Mouse (Mus musculus) neural tube, embryonic 13.5 days (tissue): ENCODE data around the gene Ccdc134. TPM values are rescaled to one million over a fixed set of nuclear protein-coding genes. Genes with fewer than 3 reads are reported as not detected.
"Not testable (repeated sequence)": the region's sequence is repeated elsewhere in the genome, so short reads cannot be mapped to it uniquely, and the experiment has no call there.

Experiments used
- ATAC-seq: fragments of 200-750 bp; cut with Nextera tagmentation; 2 replicates; pipeline ENCODE4 v1.8.0; 2017; ENCODE audit warnings: low read depth, mild to moderate bottlenecking, moderate TSS enrichment, moderate library complexity
- H3K27ac ChIP-seq: fragments of 300-500 bp; sonication (generic); replicated peaks from 2 replicates; pipeline ENCODE4 v1.5.1; 2015; ENCODE audit warnings: moderate library complexity, mild to moderate bottlenecking, inconsistent platforms
- H3K27me3 ChIP-seq: fragments of 300-500 bp; sonication (generic); 2 replicates; pipeline ENCODE4 v1.6.1; 2015; ENCODE audit warnings: mild to moderate bottlenecking, inconsistent platforms
- H3K36me3 ChIP-seq: fragments of 300-500 bp; sonication (generic); 2 replicates; pipeline ENCODE4 v1.6.1; 2015; ENCODE audit warnings: mild to moderate bottlenecking, inconsistent platforms
- H3K4me1 ChIP-seq: fragments of 300-500 bp; sonication (generic); replicated peaks from 2 replicates; pipeline ENCODE4 v1.6.1; 2015; ENCODE audit warnings: inconsistent platforms
- H3K4me2 ChIP-seq: fragments of 300-500 bp; sonication (generic); 2 replicates; pipeline ENCODE4 v1.6.1; 2015; ENCODE audit warnings: inconsistent platforms, mild to moderate bottlenecking, moderate library complexity
- H3K4me3 ChIP-seq: fragments of 300-500 bp; sonication (generic); 2 replicates; pipeline ENCODE4 v1.5.1; 2015; ENCODE audit warnings: mild to moderate bottlenecking, inconsistent platforms
- H3K9ac ChIP-seq: fragments of 300-500 bp; sonication (generic); 2 replicates; pipeline ENCODE4 v1.6.1; 2015; ENCODE audit warnings: moderate library complexity, mild to moderate bottlenecking, inconsistent platforms
- H3K9me3 ChIP-seq: fragments of 300-500 bp; sonication (generic); 2 replicates; pipeline ENCODE4 v1.6.1; 2016; ENCODE audit warnings: inconsistent platforms
- WGBS: fragments of 180-500 bp; shearing (Covaris S2); methylation state at CpG from one replicate; pipeline ENCODE4 v1.1.7; 2015; 5-methylcytosine and 5-hydroxymethylcytosine counted together
- polyA plus RNA-seq: library from polyadenylated mRNA; unstranded; fragments of >200 nt; fragmentation: Nextera tagmentation; extraction: Ambion mirVana; gene quantifications from 2 replicates; pipeline ENCODE4 v1.2.1, GENCODE M21; 2015

Gene Ccdc134
- polyA plus RNA-seq, result 13.0 and 14.7 TPM in 2 replicates

DNA sequence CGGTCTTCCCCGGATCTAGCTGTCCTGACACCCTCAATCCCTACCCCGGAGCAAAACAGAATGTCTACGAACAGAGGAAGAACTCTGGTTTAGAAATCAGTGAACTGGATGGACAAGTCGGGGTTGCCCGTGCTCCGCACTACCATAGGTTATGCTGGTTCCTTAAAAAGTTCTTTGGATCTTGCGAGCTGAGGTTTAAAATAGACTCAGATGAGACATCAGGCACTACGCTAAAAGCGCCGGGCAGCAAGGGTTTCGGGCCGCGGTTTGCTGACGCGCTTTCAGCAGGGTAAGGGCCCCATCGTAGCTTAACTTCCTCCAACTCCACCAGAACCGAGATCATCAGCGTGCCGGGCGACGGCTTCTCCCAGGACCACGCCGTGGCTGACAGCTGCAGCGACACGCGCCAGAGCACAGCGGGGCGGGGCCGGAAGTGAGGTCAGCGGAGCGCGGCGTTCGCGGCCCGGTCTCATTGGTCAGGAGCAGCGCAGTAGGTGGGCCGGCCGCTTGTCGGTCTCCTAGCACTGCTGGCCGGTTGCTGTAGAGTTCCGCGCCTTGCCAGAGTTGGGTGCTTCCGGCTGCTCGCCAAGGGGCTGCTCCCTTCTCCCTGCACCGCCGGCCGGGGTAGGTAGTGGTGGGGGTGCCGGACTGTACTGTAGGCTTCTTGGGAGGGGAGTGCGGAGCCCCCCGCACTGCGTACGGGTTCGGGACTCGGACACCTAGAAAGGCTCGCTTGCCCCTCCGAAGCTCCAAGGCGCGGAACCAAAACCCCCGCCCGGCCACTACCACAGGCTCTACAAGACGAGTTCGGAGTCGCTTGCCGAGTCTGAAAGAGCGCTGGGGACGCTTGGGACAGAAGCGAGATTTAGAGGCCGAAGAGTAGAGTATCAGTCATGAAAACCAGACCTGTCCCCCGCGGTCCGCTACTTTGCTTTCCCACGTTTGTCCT lies at the start of gene Ccdc134:
TSS of gene Ccdc134 (plus strand) at position 497 of the 949 bp plus-strand sequence.
- peaks cover 17% of the 10 kb centered on the region for H3K4me1 ChIP-seq
- H3K27me3 ChIP-seq, result no peaks in the 10 kb centered on the region
- WGBS, result under 1% methylated on average over 74 of the region's 74 CpGs
- H3K4me2 ChIP-seq, result peak within 1 kb of the TSS; percentile 86
- peaks cover 8% of the 10 kb centered on the region; the same call in 1 of the 2 replicates for H3K36me3 ChIP-seq
- H3K4me3 ChIP-seq, result peak within 1 kb of the TSS; percentile 68
- peak; percentile 99 for ATAC-seq
- H3K9ac ChIP-seq, result peak within 1 kb of the TSS; percentile 78
- H3K27ac ChIP-seq, result peak within 1 kb of the TSS; percentile 80
- no peaks in the 10 kb centered on the region for H3K9me3 ChIP-seq

- no peak for ATAC-seq
- Histone ChIP-seq H3K4me3 (no peak overlapping the region), H3K4me2 (no peak overlapping the region), H3K27me3 (no peaks in the 10 kb centered on the region), H3K4me1 (no peaks in the 10 kb centered on the region), H3K36me3 (no peaks in the 10 kb centered on the region), H3K9me3 (no peaks in the 10 kb centered on the region), H3K9ac (no peak overlapping the region), H3K27ac (no peak overlapping the region)
- 64% methylated on average over 10 of the region's 10 CpGs for WGBS
These were observed 47.8 kb upstream of the Ccdc134 start for GRCm38 (mm10) chr15:82079883-82080282.

- Histone ChIP-seq H3K4me1 (no peaks in the 10 kb centered on the region), H3K9ac (no peak overlapping the region), H3K27ac (no peak overlapping the region), H3K4me3 (no peak overlapping the region), H3K9me3 (no peaks in the 10 kb centered on the region), H3K4me2 (no peak overlapping the region), H3K36me3 (no peaks in the 10 kb centered on the region), H3K27me3 (no peaks in the 10 kb centered on the region)
- no peak for ATAC-seq
- WGBS, result 28% methylated on average over 7 of the region's 7 CpGs
These were observed 46.6 kb upstream of the Ccdc134 start for GRCm38 (mm10) chr15:82081161-82081560.

DNA sequence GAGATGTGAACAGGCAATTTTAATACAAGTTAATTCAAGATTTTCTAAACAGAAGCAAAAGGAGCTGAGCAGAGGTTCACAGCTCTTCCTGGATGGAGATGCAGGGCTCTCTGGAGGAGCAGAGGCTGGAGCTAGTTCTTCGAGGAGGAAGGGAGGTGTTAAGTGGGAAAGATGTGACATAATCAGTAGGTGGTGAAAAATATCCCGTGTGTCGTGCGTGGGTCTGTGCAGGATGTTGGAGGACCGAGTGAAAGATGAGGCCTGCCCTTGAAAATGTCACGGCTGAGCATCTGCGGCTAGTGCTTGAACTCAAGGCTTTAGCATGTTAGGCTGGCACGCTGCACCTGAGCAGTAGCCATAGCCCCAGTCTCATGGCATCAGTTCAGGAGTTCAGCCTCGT lies 42.1 kb upstream of the Ccdc134 start:
- no peak overlapping the region for H3K9ac ChIP-seq
- WGBS, result 86% methylated on average over 9 of the region's 9 CpGs
- H3K4me3 ChIP-seq, result no peak overlapping the region
- no peak for ATAC-seq
- H3K27me3 ChIP-seq, result no peaks in the 10 kb centered on the region
- H3K9me3 ChIP-seq, result no peaks in the 10 kb centered on the region
- H3K36me3 ChIP-seq, result no peaks in the 10 kb centered on the region
- no peak overlapping the region for H3K4me2 ChIP-seq
- H3K27ac ChIP-seq, result no peak overlapping the region
- H3K4me1 ChIP-seq, result no peaks in the 10 kb centered on the region

- no peak overlapping the region for H3K27ac ChIP-seq
These were observed 41.6 kb upstream of the Ccdc134 start for GRCm38 (mm10) chr15:82086131-82086530.

GRCm38 (mm10) chr15:82087266-82087665 lies 40.5 kb upstream of the Ccdc134 start:
- H3K9ac ChIP-seq, result no peak overlapping the region
- H3K4me2 ChIP-seq, result no peak overlapping the region
- no peak overlapping the region for H3K4me3 ChIP-seq
- H3K27me3 ChIP-seq, result no peaks in the 10 kb centered on the region
- no peaks in the 10 kb centered on the region for H3K36me3 ChIP-seq
- WGBS, result 10% methylated on average over 10 of the region's 10 CpGs
- no peak for ATAC-seq
- no peak overlapping the region for H3K27ac ChIP-seq
- H3K4me1 ChIP-seq, result no peaks in the 10 kb centered on the region
- no peaks in the 10 kb centered on the region for H3K9me3 ChIP-seq

More at GRCm38 (mm10) chr15:82086131-82086530, 41.6 kb upstream of the Ccdc134 start:
- WGBS, result 83% methylated on average over 12 of the region's 12 CpGs
- H3K36me3 ChIP-seq, result no peaks in the 10 kb centered on the region
- H3K4me1 ChIP-seq, result no peaks in the 10 kb centered on the region
- no peak overlapping the region for H3K4me2 ChIP-seq
- no peak for ATAC-seq
- H3K9ac ChIP-seq, result no peak overlapping the region
- H3K9me3 ChIP-seq, result no peaks in the 10 kb centered on the region
- H3K4me3 ChIP-seq, result no peak overlapping the region
- no peaks in the 10 kb centered on the region for H3K27me3 ChIP-seq

DNA sequence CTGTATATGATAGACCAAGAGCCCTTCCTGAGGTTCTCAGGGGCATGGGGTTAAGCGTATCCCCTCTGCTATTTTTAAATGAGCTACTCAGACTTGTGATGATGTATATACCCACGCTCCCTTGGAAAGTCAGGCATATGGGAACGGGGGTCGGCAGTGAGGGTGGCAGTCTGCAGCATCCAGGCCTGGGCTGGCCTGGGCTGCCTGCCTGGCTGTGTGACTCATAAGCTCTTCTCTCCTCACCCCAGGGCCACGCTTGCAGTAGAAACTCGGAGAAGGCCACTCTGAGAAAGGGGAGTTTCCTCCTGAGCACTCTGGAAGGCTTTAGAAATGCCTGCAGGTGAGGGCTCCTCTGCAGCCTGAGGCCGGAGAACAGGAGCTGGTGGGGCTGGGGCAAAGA lies 36.7 kb upstream of the Ccdc134 start:
- no peaks in the 10 kb centered on the region for H3K36me3 ChIP-seq
- no peaks in the 10 kb centered on the region for H3K4me1 ChIP-seq
- no peaks in the 10 kb centered on the region for H3K27me3 ChIP-seq
- WGBS, result 83% methylated on average over 7 of the region's 7 CpGs
- H3K4me3 ChIP-seq, result no peak overlapping the region
- no peak for ATAC-seq
- H3K4me2 ChIP-seq, result no peak overlapping the region
- no peak overlapping the region for H3K27ac ChIP-seq
- H3K9me3 ChIP-seq, result no peaks in the 10 kb centered on the region
- H3K9ac ChIP-seq, result no peak overlapping the region

- WGBS, result 13% methylated on average over 8 of the region's 8 CpGs
- H3K4me3 ChIP-seq, result no peak overlapping the region
- no peak for ATAC-seq
These were observed 20.7 kb upstream of the Ccdc134 start for GRCm38 (mm10) chr15:82106953-82107555.

GRCm38 (mm10) chr15:82120544-82120943 lies 7.2 kb upstream of the Ccdc134 start:
- WGBS, result 82% methylated on average over 8 of the region's 8 CpGs
- no peak for ATAC-seq
- no peak overlapping the region for H3K4me3 ChIP-seq
- no peaks in the 10 kb centered on the region for H3K9me3 ChIP-seq
- no peaks in the 10 kb centered on the region for H3K36me3 ChIP-seq
- H3K27ac ChIP-seq, result no peak overlapping the region
- no peak overlapping the region for H3K4me2 ChIP-seq
- no peaks in the 10 kb centered on the region for H3K4me1 ChIP-seq
- no peak overlapping the region for H3K9ac ChIP-seq
- no peaks in the 10 kb centered on the region for H3K27me3 ChIP-seq

More at GRCm38 (mm10) chr15:82106953-82107555, 20.7 kb upstream of the Ccdc134 start:
- Histone ChIP-seq H3K9ac (no peak overlapping the region), H3K4me2 (no peak overlapping the region), H3K27me3 (no peaks in the 10 kb centered on the region; the same call in 1 of the 2 replicates), H3K27ac (no peak overlapping the region), H3K4me1 (no peaks in the 10 kb centered on the region), H3K36me3 (no peaks in the 10 kb centered on the region), H3K9me3 (no peaks in the 10 kb centered on the region)

GRCm38 (mm10) chr15:82126690-82127089 lies 1.0 kb upstream of the Ccdc134 start:
- not testable (repeated sequence) for H3K36me3 ChIP-seq, H3K4me3 ChIP-seq, H3K27me3 ChIP-seq, H3K9me3 ChIP-seq, H3K9ac ChIP-seq, H3K27ac ChIP-seq, ATAC-seq
- Histone ChIP-seq H3K4me1 (peaks cover 17% of the 10 kb centered on the region), H3K4me2 (peak overlapping the region; percentile 86)
- WGBS, result 74% methylated on average over 4 of the region's 4 CpGs

DNA sequence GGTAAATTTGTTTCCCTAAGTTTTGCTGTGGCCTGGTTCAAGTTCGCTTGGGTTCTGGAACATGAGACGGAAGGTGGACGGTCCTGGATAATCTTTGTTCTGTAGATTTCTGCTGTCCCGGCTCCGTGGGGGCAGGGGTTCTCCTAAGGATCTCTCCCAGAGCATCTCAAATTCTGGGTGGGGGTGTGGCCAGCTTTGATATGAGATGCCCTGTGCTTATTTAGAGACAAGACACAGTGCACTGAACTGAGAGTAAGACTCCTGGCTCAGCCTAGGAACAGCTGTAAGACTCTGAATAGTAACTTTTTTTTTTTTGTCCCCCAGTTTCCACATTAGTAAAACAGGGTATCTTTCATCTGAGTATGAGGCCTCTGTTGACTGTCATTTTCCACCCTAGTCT lies 676 bp downstream of the Ccdc134 start:
- Histone ChIP-seq H3K4me1 (peaks cover 17% of the 10 kb centered on the region), H3K27ac (no peak overlapping the region), H3K4me3 (peak overlapping the region; percentile 68), H3K9me3 (no peaks in the 10 kb centered on the region), H3K27me3 (no peaks in the 10 kb centered on the region), H3K36me3 (peaks cover 13% of the 10 kb centered on the region; the same call in 1 of the 2 replicates), H3K4me2 (peak overlapping the region; percentile 86), H3K9ac (peak overlapping the region; percentile 78)
- whole genome bisulfite sequencing, result 0% methylated on average over 5 of the region's 5 CpGs
- no peak for ATAC-seq

- no peak for ATAC-seq
- no peak overlapping the region for H3K9ac ChIP-seq
- H3K27ac ChIP-seq, result no peak overlapping the region
These were observed 2.9 kb downstream of the Ccdc134 start for GRCm38 (mm10) chr15:82130599-82130998.

More at GRCm38 (mm10) chr15:82130599-82130998, 2.9 kb downstream of the Ccdc134 start:
- no peak overlapping the region for H3K4me3 ChIP-seq
- no peaks in the 10 kb centered on the region for H3K27me3 ChIP-seq
- H3K36me3 ChIP-seq, result peaks cover 16% of the 10 kb centered on the region; the same call in 1 of the 2 replicates
- H3K9me3 ChIP-seq, result no peaks in the 10 kb centered on the region
- peaks cover 17% of the 10 kb centered on the region for H3K4me1 ChIP-seq
- H3K4me2 ChIP-seq, result no peak overlapping the region
- WGBS, result 65% methylated on average over 7 of the region's 7 CpGs
